Mouse (Mus musculus): ENCODE data around the gene Numb.

DNA sequence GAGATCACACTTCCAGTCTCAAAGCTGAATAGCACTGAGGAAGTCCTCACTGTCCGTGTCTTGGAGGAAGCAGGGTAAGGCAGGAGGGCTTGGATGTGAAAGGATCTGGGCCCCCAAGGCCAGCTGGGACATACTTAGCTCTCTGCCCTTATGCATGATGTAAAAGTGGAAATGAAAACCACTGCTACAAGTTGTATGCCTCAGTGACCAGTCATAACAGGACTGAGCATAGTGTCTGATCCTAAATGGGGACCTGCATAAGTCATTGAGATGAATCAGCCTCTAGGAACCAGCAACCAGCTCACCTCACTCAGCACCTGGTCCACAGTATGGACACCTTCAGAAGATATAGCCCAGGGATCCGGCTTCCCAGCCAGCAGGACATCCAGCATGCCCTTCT, 46.6 kb downstream of the Numb start:
- TF ChIP-seq CTCF (IDR thresholded peaks at IDR 0.05; ENCODE audit: control insufficient read depth, insufficient read depth, insufficient replicate concordance, low read depth, low read length) (no peak), POLR2A (IDR thresholded peaks at IDR 0.05; ENCODE audit: control insufficient read depth, low read depth, low read length) (no peak)

Measured in testis, adult 2 months (tissue).